Mouse (Mus musculus): ENCODE data around the gene Plcd3. TPM values are rescaled to one million over a fixed set of nuclear protein-coding genes. Genes with fewer than 3 reads are reported as not detected.
A peak's percentile ranks its signal among the peaks of the same experiment; 100 is the strongest.

Gene Plcd3
- total RNA-seq, 4 experiments from 2014 or later = 10.0 to 18.9 (median 13.6) TPM

- no peak for DNase-seq
Observed at GRCm38 (mm10) chr11:103096979-103097894, 4.2 kb downstream of the Plcd3 start.

- DNase-seq = no peak
Observed at GRCm38 (mm10) chr11:103095801-103096200, 5.7 kb downstream of the Plcd3 start.

- no peak for DNase-seq
Observed at GRCm38 (mm10) chr11:103095107-103095670, 6.3 kb downstream of the Plcd3 start.

- DNase-seq = peak; percentile 72
Observed at GRCm38 (mm10) chr11:103093862-103094833, 7.3 kb downstream of the Plcd3 start.

- DNase-seq = no peak
Observed at GRCm38 (mm10) chr11:103093306-103093705, 8.2 kb downstream of the Plcd3 start.

- no peak for DNase-seq
Observed at GRCm38 (mm10) chr11:103081631-103082030, 19.8 kb downstream of the Plcd3 start.

- no peak for DNase-seq
Observed at GRCm38 (mm10) chr11:103080323-103081091, 21.0 kb downstream of the Plcd3 start.

- DNase-seq = no peak
Observed at GRCm38 (mm10) chr11:103078131-103078530, 23.3 kb downstream of the Plcd3 start.

GRCm38 (mm10) chr11:103076581-103076980 is 24.9 kb downstream of the Plcd3 start:
- DNase-seq = no peak

GRCm38 (mm10) chr11:103076010-103076409 is 25.4 kb downstream of the Plcd3 start:
- DNase-seq = no peak

GRCm38 (mm10) chr11:103074796-103075323 is 26.6 kb downstream of the Plcd3 start:
- DNase-seq = no peak

- DNase-seq = no peak
Observed at GRCm38 (mm10) chr11:103074121-103074650, 27.3 kb downstream of the Plcd3 start.

GRCm38 (mm10) chr11:103073671-103074070 is 27.8 kb downstream of the Plcd3 start:
- DNase-seq = no peak

- DNase-seq = no peak
Observed at GRCm38 (mm10) chr11:103070322-103070880, 31.1 kb downstream of the Plcd3 start.

- no peak for DNase-seq
Observed at GRCm38 (mm10) chr11:103069731-103070130, 31.7 kb downstream of the Plcd3 start.

GRCm38 (mm10) chr11:103068884-103069283 is 32.6 kb downstream of the Plcd3 start:
- no peak for DNase-seq

- no peak for DNase-seq
Observed at GRCm38 (mm10) chr11:103068272-103068671, 33.2 kb downstream of the Plcd3 start.

GRCm38 (mm10) chr11:103067457-103068001 is 33.9 kb downstream of the Plcd3 start:
- no peak for DNase-seq

- DNase-seq = no peak
Observed at GRCm38 (mm10) chr11:103067051-103067361, 34.5 kb downstream of the Plcd3 start.

GRCm38 (mm10) chr11:103066191-103067050 is 35.0 kb downstream of the Plcd3 start:
- no peak for DNase-seq
